Mouse (Mus musculus) lung, postnatal 0 days (tissue): ENCODE data around the gene Gm867.

Experiments used
- CTCF ChIP-seq: IDR thresholded peaks from 2 replicates; pipeline ENCODE4 v1.5.1; 2016; ENCODE audit warnings: antibody characterized with exemption, mild to moderate bottlenecking
- EP300 ChIP-seq: IDR thresholded peaks from 2 replicates; pipeline ENCODE4 v1.6.1; 2016; ENCODE audit warnings: antibody characterized with exemption, mild to moderate bottlenecking, control low read depth

DNA sequence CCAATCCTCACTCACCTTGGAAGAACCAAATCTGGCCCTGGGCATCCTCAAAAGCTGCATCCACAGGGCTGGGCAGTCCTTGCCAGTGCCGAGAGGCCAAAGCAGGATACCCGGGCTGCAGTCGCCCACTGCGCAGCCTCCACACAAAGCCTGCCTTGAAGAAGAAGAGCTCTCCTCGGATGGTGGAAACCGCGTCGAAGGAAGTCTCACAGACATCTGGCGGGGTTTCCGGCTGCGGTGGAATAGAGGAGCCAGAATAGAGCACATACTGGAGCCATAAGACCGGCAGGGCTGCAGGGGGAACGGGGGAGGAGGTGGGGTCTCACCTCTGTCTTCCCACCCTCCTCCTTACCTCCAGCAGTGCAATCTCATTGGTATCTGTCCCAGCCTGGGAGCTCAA lies 14.1 kb downstream of the Gm867 start:
- TF ChIP-seq CTCF (no peak), EP300 (no peak)
